Mouse (Mus musculus) left cerebral cortex, postnatal 10 days (tissue): ENCODE data around the gene 4930595D18Rik. TPM values are rescaled to one million over a fixed set of nuclear protein-coding genes. Genes with fewer than 3 reads are reported as not detected.

Source experiments
- DNase-seq, 2 experiments: peaks; one replicate each; pipeline ENCODE4 v3.0.0; 2021 to 2022; ENCODE audit warnings: low spot score in 2 of 2, mixed read lengths in 1 of 2; ENCODE audit errors: extremely low spot score in 1 of 2
- intact Hi-C: fragments of 180-260 bp; cut with DNase I; formaldehyde crosslinking; loops from one replicate; pipeline ENCODE4 v1.15.1; 2025
- total RNA-seq, 2 experiments: library from RNA; stranded (reverse); gene quantifications; 2 replicates each; pipeline ENCODE4 v1.2.3; 2021

Gene 4930595D18Rik
- total RNA-seq, 2 experiments from 2014 or later, result not detected

- no peak for DNase-seq
- intact Hi-C loops, result loop anchor here (5.0 kb wide), 2 partner anchors 78 to 82 kb away; no protein-coding TSS in a partner anchor
These were observed 15.4 kb downstream of the 4930595D18Rik start for GRCm38 (mm10) chr12:111168891-111169290.

GRCm38 (mm10) chr12:111166681-111167289, 17.5 kb downstream of the 4930595D18Rik start:
- intact Hi-C loops, result loop anchor here (5.0 kb wide), 2 partner anchors 79 to 81 kb away; no protein-coding TSS in a partner anchor
- DNase-seq, result peak in 1 of 2 experiments; percentile 56

GRCm38 (mm10) chr12:111165831-111166591, 18.3 kb downstream of the 4930595D18Rik start, which contains the start of gene Traf3:
Gene Traf3, plus strand, starts transcription at chr12:111166370.
- intact Hi-C loops, result loop anchor here (5.0 kb wide), 2 partner anchors 79 to 81 kb away; no protein-coding TSS in a partner anchor
- DNase-seq, result peak in 1 of 2 experiments; percentile 90

- intact Hi-C loops, result loop anchor here (5.0 kb wide), 2 partner anchors 78 to 82 kb away; no protein-coding TSS in a partner anchor
- peak in 1 of 2 experiments; percentile 59 for DNase-seq
These were observed 19.0 kb downstream of the 4930595D18Rik start for GRCm38 (mm10) chr12:111165146-111165812.

GRCm38 (mm10) chr12:111164310-111164751, 20.0 kb downstream of the 4930595D18Rik start:
- peak; percentile 93 to 94 for DNase-seq
- intact Hi-C loops, result no loop called here

GRCm38 (mm10) chr12:111162312-111163061, 21.8 kb downstream of the 4930595D18Rik start:
- intact Hi-C loops, result no loop called here
- DNase-seq, result peak; percentile 57 to 72

GRCm38 (mm10) chr12:111161943-111162311, 22.4 kb downstream of the 4930595D18Rik start:
- intact Hi-C loops, result no loop called here
- DNase-seq, result no peak

GRCm38 (mm10) chr12:111160871-111161270, 23.4 kb downstream of the 4930595D18Rik start:
- DNase-seq, result no peak
- intact Hi-C loops, result no loop called here

- intact Hi-C loops, result no loop called here
- DNase-seq, result peak in 1 of 2 experiments; percentile 37
These were observed 24.4 kb downstream of the 4930595D18Rik start for GRCm38 (mm10) chr12:111159659-111160428.

GRCm38 (mm10) chr12:111155756-111156155, 28.5 kb downstream of the 4930595D18Rik start:
- intact Hi-C loops, result no loop called here
- peak in 1 of 2 experiments; percentile 13 for DNase-seq

- intact Hi-C loops, result no loop called here
These were observed 29.6 kb downstream of the 4930595D18Rik start for GRCm38 (mm10) chr12:111154641-111155040.

GRCm38 (mm10) chr12:111153946-111154345, 30.3 kb downstream of the 4930595D18Rik start:
- DNase-seq, result no peak
- intact Hi-C loops, result no loop called here

More at GRCm38 (mm10) chr12:111154641-111155040, 29.6 kb downstream of the 4930595D18Rik start:
- DNase-seq, result no peak

GRCm38 (mm10) chr12:111152981-111153710, 31.1 kb downstream of the 4930595D18Rik start:
- intact Hi-C loops, result no loop called here
- no peak for DNase-seq

- DNase-seq, result no peak
- intact Hi-C loops, result no loop called here
These were observed 31.7 kb downstream of the 4930595D18Rik start for GRCm38 (mm10) chr12:111152579-111152978.

- no peak for DNase-seq
- intact Hi-C loops, result no loop called here
These were observed 32.7 kb downstream of the 4930595D18Rik start for GRCm38 (mm10) chr12:111151422-111152156.

GRCm38 (mm10) chr12:111150236-111150596, 34.1 kb downstream of the 4930595D18Rik start:
- DNase-seq, result peak in 1 of 2 experiments; percentile 54
- intact Hi-C loops, result no loop called here
